Mouse (Mus musculus): ENCODE measurements around the gene Safb2. TPM values are rescaled to one million over a fixed set of nuclear protein-coding genes. Genes with fewer than 3 reads are reported as not detected.

Gene Safb2
- 28.1 and 30.2 TPM in 2 replicates for polyA plus RNA-seq (2015; fragmentation: Nextera tagmentation; extraction: Ambion mirVana)

DNA sequence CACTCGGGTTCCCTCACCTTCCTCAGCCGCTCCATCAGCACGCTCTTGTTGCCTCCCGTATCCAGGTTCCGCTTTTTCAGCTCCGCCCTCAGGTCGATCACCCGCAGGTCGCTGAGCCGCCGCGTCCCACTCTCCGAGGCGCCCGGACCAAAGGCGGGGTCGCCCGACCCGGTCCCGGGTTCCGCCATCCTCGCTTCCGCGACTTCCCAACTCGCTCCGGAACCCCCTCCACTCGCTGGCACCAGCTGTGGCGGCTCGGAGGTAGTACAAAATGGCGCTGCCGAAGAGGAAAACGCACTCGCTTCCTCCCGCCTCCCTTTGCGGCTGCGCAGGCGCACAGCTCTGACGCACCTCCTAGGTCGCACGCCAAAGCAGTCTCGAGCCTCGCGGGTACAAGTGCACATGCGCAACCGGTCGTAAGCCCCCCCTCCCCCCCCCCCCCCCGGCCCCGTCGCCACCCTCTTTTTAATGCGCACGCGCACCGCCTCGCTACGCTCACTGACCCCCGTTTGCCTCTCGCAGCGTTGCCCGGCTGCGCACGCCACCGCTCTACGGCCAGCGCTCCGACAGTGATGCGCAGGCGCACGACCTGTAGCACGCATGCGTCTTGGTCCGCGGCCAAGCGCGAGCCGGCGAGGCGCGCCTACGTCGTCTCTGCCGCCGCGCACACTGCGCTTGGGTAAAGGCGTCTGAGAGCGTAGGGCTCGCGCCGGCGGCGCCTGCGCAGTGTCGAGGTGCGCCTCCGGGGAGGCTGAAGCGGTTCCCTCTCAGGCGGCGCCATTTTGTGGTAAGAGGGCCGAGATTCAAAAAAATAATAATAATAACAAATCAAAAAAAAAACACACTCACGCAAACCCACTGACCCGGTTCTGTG is at the start of gene Safb2, which contains the start of gene Safb:
Gene Safb2, minus strand, starts transcription at position 329 of the 874 bp plus-strand sequence.
Gene Safb, plus strand, starts transcription at position 569 of the 874 bp plus-strand sequence.

GRCm38 (mm10) chr17:56627530-56628277 is 43.3 kb upstream of the Safb2 start, which contains the start of gene Catsperd:
Gene Catsperd (plus strand): TSS chr17:56628143.

DNA sequence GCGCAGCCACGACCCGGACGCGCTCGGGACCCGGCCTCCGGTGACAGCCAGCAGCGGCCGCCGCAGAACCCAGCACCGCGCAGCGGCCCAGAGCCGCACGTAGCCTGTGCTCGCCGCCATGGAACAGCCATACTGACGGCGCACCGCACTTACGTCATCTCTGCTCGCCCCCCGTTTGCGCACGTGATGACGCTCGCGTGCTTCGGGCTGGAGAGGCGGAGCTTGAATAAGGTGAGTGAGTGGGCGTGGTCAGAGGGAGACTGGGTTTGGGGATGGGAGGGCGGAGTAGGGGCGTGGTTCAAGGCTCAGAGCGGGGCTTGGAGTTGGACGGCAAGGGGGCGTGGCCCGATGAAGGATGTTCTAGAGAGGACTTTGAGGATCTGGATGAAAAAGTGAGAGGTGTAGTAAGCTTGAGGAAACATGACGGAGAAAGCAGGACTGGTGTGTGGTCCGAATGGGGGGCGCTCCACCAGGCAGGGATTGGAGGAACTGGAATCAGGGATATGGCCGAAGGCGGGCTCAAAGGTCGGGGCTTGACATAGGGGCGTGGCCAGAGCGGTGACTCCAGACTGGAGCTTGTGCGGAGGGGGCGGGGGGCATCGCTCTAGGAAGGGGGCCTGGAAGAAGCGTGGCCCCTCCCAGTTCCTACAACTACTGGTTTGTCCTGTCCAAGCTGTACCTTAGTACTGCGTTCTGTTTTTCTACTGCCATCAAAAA is 42.5 kb upstream of the Safb2 start, which contains the start of gene Lonp1:
Gene Lonp1, minus strand, starts transcription at position 134 of the 717 bp plus-strand sequence.

GRCm38 (mm10) chr17:56613236-56613844 is 29.0 kb upstream of the Safb2 start, which contains the start of gene Rpl36:
Gene Rpl36 (plus strand): TSS chr17:56613416.

DNA sequence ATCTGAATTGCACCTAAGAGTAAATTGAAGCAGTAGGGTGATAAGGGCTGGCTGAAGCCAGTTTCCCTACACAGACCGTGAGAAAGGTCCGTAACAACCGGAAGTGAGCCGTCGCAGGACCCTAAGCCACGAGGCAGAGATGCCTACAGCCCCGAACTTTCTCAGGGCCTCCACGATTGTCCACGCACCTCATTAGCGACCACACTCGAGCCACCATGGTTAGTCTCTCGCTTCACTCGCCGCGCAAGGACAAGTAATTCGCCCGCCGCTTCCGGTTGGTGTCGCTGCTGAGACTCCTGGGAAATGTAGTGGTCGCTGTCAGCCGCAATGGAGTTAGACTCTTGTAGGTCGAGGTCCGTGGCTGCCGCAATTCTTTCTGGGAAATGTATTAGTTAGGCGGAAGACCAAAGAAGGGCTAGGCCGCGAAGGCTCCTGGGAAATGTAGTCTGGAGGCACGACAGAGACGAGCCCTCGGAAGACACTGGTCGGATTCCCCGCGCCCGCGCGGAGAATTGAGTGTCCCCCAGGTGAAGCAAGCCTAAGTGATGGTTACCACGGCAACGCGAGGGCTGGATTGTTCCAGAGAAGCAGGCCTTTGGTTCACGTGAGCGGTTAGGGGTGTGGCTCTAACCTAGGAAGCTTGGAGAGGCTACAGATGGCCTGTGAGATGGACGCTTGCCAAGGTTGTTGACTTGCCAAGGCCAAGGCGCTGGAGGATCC is 25.2 kb upstream of the Safb2 start, which contains the start of gene 2410015M20Rik:
Gene 2410015M20Rik, minus strand, starts transcription at position 320 of the 720 bp plus-strand sequence.

GRCm38 (mm10) chr17:56554122-56554551 is 30.2 kb downstream of the Safb2 start, which contains the start of gene Gm20219:
Gene Gm20219 (minus strand): TSS chr17:56554387.

DNA sequence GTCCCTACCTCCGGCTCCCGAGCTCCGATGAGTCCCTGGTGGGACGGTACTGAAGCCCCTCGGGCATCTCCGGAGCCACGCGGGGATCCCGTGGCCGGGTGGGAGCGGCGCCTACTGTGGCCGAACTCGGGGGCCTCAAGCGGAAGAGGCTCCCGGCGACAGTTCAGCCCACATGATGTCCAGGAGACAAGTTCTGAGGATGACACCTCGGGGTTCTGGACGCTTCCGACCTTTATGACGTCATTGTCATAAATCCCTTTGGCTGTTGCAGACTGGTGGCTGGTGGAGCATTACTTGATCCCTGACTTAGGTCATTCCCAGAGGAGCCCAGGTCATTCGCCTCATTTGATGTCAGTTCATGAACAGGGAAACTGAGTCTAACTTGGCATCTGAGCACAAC is 72.1 kb downstream of the Safb2 start, which contains the start of gene Znrf4:
Gene Znrf4, minus strand, starts transcription at position 122 of the 400 bp plus-strand sequence.

Other genes with a start within 250 kb of the Safb2 start
- gene Ptprs, start 108.1 kb downstream of the Safb2 start, polyA plus RNA-seq (2015; fragmentation: Nextera tagmentation; extraction: Ambion mirVana), result 37.4 and 42.8 TPM in 2 replicates
- not detected in 2 replicates for gene Znrf4, start 72.2 kb downstream of the Safb2 start, polyA plus RNA-seq (2015; fragmentation: Nextera tagmentation; extraction: Ambion mirVana)
- 9.6 and 11.7 TPM in 2 replicates for gene Gm20219, start 30.2 kb downstream of the Safb2 start, polyA plus RNA-seq (2015; fragmentation: Nextera tagmentation; extraction: Ambion mirVana)
- gene Safb, start 240 bp upstream of the Safb2 start, polyA plus RNA-seq (2015; fragmentation: Nextera tagmentation; extraction: Ambion mirVana), result 33.7 and 43.2 TPM in 2 replicates
- gene 2410015M20Rik, start 25.2 kb upstream of the Safb2 start, polyA plus RNA-seq (2015; fragmentation: Nextera tagmentation; extraction: Ambion mirVana), result 232 and 244 TPM in 2 replicates
- 1,651 and 1,836 TPM in 2 replicates for gene Rpl36, start 28.8 kb upstream of the Safb2 start, polyA plus RNA-seq (2015; fragmentation: Nextera tagmentation; extraction: Ambion mirVana)
- gene Lonp1, start 42.3 kb upstream of the Safb2 start, polyA plus RNA-seq (2015; fragmentation: Nextera tagmentation; extraction: Ambion mirVana), result 28.0 and 29.6 TPM in 2 replicates
- gene Catsperd, start 43.6 kb upstream of the Safb2 start, polyA plus RNA-seq (2015; fragmentation: Nextera tagmentation; extraction: Ambion mirVana), result 4.6 TPM in 2 replicates
- 45.2 and 45.5 TPM in 2 replicates for gene Ranbp3, start 88.7 kb upstream of the Safb2 start, polyA plus RNA-seq (2015; fragmentation: Nextera tagmentation; extraction: Ambion mirVana)
- 524 and 561 TPM in 2 replicates for gene Ndufa11, start 133.2 kb upstream of the Safb2 start, polyA plus RNA-seq (2015; fragmentation: Nextera tagmentation; extraction: Ambion mirVana)
- gene Vmac, start 133.4 kb upstream of the Safb2 start, polyA plus RNA-seq (2015; fragmentation: Nextera tagmentation; extraction: Ambion mirVana), result 16.6 and 18.3 TPM in 2 replicates
- gene Nrtn, start 172.9 kb upstream of the Safb2 start, polyA plus RNA-seq (2015; fragmentation: Nextera tagmentation; extraction: Ambion mirVana), result 13.4 and 14.0 TPM in 2 replicates
- gene Dus3l, start 180.2 kb upstream of the Safb2 start, polyA plus RNA-seq (2015; fragmentation: Nextera tagmentation; extraction: Ambion mirVana), result 19.8 and 24.6 TPM in 2 replicates
- 0.19 and 0.31 TPM in 2 replicates for gene Prr22, start 185.7 kb upstream of the Safb2 start, polyA plus RNA-seq (2015; fragmentation: Nextera tagmentation; extraction: Ambion mirVana)
- 3.7 and 4.2 TPM in 2 replicates for gene Rfx2, start 246.4 kb upstream of the Safb2 start, polyA plus RNA-seq (2015; fragmentation: Nextera tagmentation; extraction: Ambion mirVana)